Mouse (Mus musculus) CH12.LX (cell line): Measurements from ENCODE around the gene Gm48551. TPM values are rescaled to one million over a fixed set of nuclear protein-coding genes. Genes with fewer than 3 reads are reported as not detected.

Experiments used
- DNase-seq: peaks from one replicate; pipeline ENCODE4 v3.0.0-alpha.2; 2013; ENCODE audit errors: extremely low read depth
- H3K27ac ChIP-seq: 2 replicates; pipeline ENCODE4 v1.5.1; 2012; ENCODE audit warnings: low read depth, mild to moderate bottlenecking, control low read depth, moderate library complexity; ENCODE audit not compliant: insufficient read depth
- H3K27me3 ChIP-seq: replicated peaks from 2 replicates; pipeline ENCODE3; 2012; ENCODE audit warnings: inconsistent platforms
- H3K36me3 ChIP-seq, 2 experiments: replicated peaks in 1 of 2; 2 replicates each; pipeline versions ENCODE3 to v1.6.1; 2012; ENCODE audit warnings: inconsistent platforms in 1 of 2, low read length in 1 of 2, mild to moderate bottlenecking in 1 of 2, mixed read lengths in 1 of 2, moderate library complexity in 1 of 2; ENCODE audit not compliant: control insufficient read depth in 1 of 2, insufficient read depth in 1 of 2
- H3K4me1 ChIP-seq, 2 experiments: 2 replicates each; pipeline ENCODE4 v1.6.1; 2012; ENCODE audit warnings: inconsistent platforms in 1 of 2, moderate library complexity in 1 of 2; ENCODE audit not compliant: insufficient read depth in 2 of 2, control insufficient read depth in 1 of 2
- H3K4me2 ChIP-seq: 2 replicates; pipeline ENCODE4 v1.6.1; 2012; ENCODE audit warnings: low read depth, mild to moderate bottlenecking, control low read depth; ENCODE audit not compliant: poor library complexity, insufficient read depth, severe bottlenecking
- H3K4me3 ChIP-seq, 3 experiments: fragments of 150-350 bp in 1 of 3; sonication (generic) in 1 of 3; replicated peaks in 1 of 3; 2 replicates each; pipeline versions ENCODE3 to v1.5.1; 2011 to 2012; ENCODE audit warnings: low read depth in 2 of 3, low read length in 2 of 3, mild to moderate bottlenecking in 2 of 3, moderate library complexity in 2 of 3, control low read depth in 1 of 3, improper control_type of control experiment in 1 of 3, inconsistent platforms in 1 of 3, mixed read lengths in 1 of 3; ENCODE audit not compliant: poor library complexity in 1 of 3
- H3K79me2 ChIP-seq: replicated peaks from 2 replicates; pipeline ENCODE4 v1.6.1; 2012; ENCODE audit warnings: mild to moderate bottlenecking, moderate library complexity; ENCODE audit not compliant: control insufficient read depth, poor library complexity, insufficient read depth, severe bottlenecking; ENCODE audit errors: extremely low read depth
- H3K9ac ChIP-seq: 2 replicates; pipeline ENCODE4 v1.6.1; 2012; ENCODE audit warnings: low read depth, mild to moderate bottlenecking, control low read depth, moderate library complexity; ENCODE audit not compliant: insufficient read depth
- H3K9me3 ChIP-seq: replicated peaks from 2 replicates; pipeline ENCODE3; 2012; ENCODE audit warnings: low read length, inconsistent platforms, mixed read lengths
- BHLHE40 ChIP-seq: IDR thresholded peaks from 2 replicates; pipeline ENCODE4 v1.6.1; 2011; ENCODE audit warnings: mild to moderate bottlenecking, low read depth, low read length, improper control_type of control experiment
- CTCF ChIP-seq, 2 experiments: IDR thresholded peaks in 1 of 2; conservative IDR thresholded peaks in 1 of 2; 2 replicates each; pipeline ENCODE4 v1.5.1; 2011 to 2012; ENCODE audit warnings: low read depth in 2 of 2, low read length in 2 of 2, improper control_type of control experiment in 1 of 2, inconsistent platforms in 1 of 2, mild to moderate bottlenecking in 1 of 2, moderate library complexity in 1 of 2
- E2F4 ChIP-seq: IDR thresholded peaks from 2 replicates; pipeline ENCODE4 v1.6.1; 2011; ENCODE audit warnings: low read depth, low read length, improper control_type of control experiment; ENCODE audit not compliant: insufficient replicate concordance
- IRF4 ChIP-seq: IDR thresholded peaks from 2 replicates; pipeline ENCODE4 v1.6.1; 2014; ENCODE audit warnings: low read depth, mild to moderate bottlenecking, inconsistent platforms, low read length, improper control_type of control experiment
- JUN ChIP-seq: IDR thresholded peaks from 2 replicates; pipeline ENCODE4 v1.6.1; 2011; ENCODE audit warnings: low read depth, mild to moderate bottlenecking, low read length, improper control_type of control experiment, moderate library complexity; ENCODE audit not compliant: insufficient read depth
- JUND ChIP-seq: conservative IDR thresholded peaks from 2 replicates; pipeline ENCODE4 v1.6.1; 2011; ENCODE audit warnings: low read depth, low read length, improper control_type of control experiment
- MAX ChIP-seq: IDR thresholded peaks from 2 replicates; pipeline ENCODE4 v1.6.1; 2011; ENCODE audit warnings: low read length, improper control_type of control experiment
- MAZ ChIP-seq: IDR thresholded peaks from 2 replicates; pipeline ENCODE4 v1.6.1; 2012; ENCODE audit warnings: low read depth, mild to moderate bottlenecking, inconsistent platforms, low read length, improper control_type of control experiment, moderate library complexity
- MXI1 ChIP-seq: IDR thresholded peaks from 2 replicates; pipeline ENCODE4 v1.6.1; 2011; ENCODE audit warnings: mild to moderate bottlenecking, low read depth, low read length, improper control_type of control experiment
- MYC ChIP-seq: IDR thresholded peaks from 2 replicates; pipeline ENCODE4 v1.6.1; 2011; ENCODE audit warnings: low read depth, mild to moderate bottlenecking, improper control_type of control experiment, low read length
- NELFE ChIP-seq: IDR thresholded peaks from 2 replicates; pipeline ENCODE4 v1.6.1; 2011; ENCODE audit warnings: low read depth, low read length, improper control_type of control experiment
- PAX5 ChIP-seq: IDR thresholded peaks from 2 replicates; pipeline ENCODE4 v1.6.1; 2012; ENCODE audit warnings: low read length, inconsistent platforms, mixed read lengths
- POLR2A ChIP-seq: IDR thresholded peaks from 2 replicates; pipeline ENCODE4 v1.6.1; 2011; ENCODE audit warnings: low read depth, mild to moderate bottlenecking, improper control_type of control experiment, low read length
- POLR2AphosphoS2 ChIP-seq: IDR thresholded peaks from 2 replicates; pipeline ENCODE4 v1.6.1; 2011; ENCODE audit warnings: low read depth, low read length, improper control_type of control experiment
- RAD21 ChIP-seq: IDR thresholded peaks from 2 replicates; pipeline ENCODE4 v1.6.1; 2011; ENCODE audit warnings: low read depth, mild to moderate bottlenecking, low read length, improper control_type of control experiment, moderate library complexity
- SMC3 ChIP-seq: IDR thresholded peaks from 2 replicates; pipeline ENCODE4 v1.6.1; 2011; ENCODE audit warnings: low read depth, low read length, improper control_type of control experiment
- TCF12 ChIP-seq: IDR thresholded peaks from 2 replicates; pipeline ENCODE4 v1.6.1; 2014; ENCODE audit warnings: low read depth, mild to moderate bottlenecking, inconsistent platforms, low read length, improper control_type of control experiment
- USF2 ChIP-seq: conservative IDR thresholded peaks from 2 replicates; pipeline ENCODE4 v1.6.1; 2011; ENCODE audit warnings: low read depth, low read length, improper control_type of control experiment
- ZKSCAN1 ChIP-seq: IDR thresholded peaks from 2 replicates; pipeline ENCODE4 v1.6.1; 2012; ENCODE audit warnings: low read depth, inconsistent platforms, low read length, improper control_type of control experiment, borderline replicate concordance
- dilution Hi-C: fragments of 300-500 bp; cut with MboI; formaldehyde crosslinking; loops from 2 replicates; pipeline ENCODE4 v1.14.3; 2020; ENCODE audit warnings: low sequenced_read_pairs; ENCODE audit not compliant: extremely low pct_unique_long_range_greater_than_20kb, extremely low pct_ligation_motif_present
- in situ Hi-C: fragments of 300-500 bp; cut with MboI; formaldehyde crosslinking; loops from 3 replicates; pipeline ENCODE4 v1.14.3; 2019; ENCODE audit warnings: low sequenced_read_pairs, low pct_ligation_motif_present, low pct_unique_long_range_greater_than_20kb, mixed read lengths
- polyA plus RNA-seq: library from polyadenylated mRNA; unstranded; fragments of >175 nt; gene quantifications from 2 replicates; pipeline ENCODE4 v1.2.1, GENCODE M21; 2012; ENCODE audit warnings: low read depth; ENCODE audit not compliant: insufficient read length
- total RNA-seq, 2 experiments: library from RNA; depleted of rRNA; stranded (reverse); fragments of 300-350 nt in 1 of 2; fragments of >200 nt in 1 of 2; gene quantifications; 2 replicates each; pipeline ENCODE4 v1.2.3; 2012 to 2014

Gm48551 gene
- total and polyA plus RNA-seq, 3 experiments, result 1.0 to 3.4 (median 1.2) TPM

DNA sequence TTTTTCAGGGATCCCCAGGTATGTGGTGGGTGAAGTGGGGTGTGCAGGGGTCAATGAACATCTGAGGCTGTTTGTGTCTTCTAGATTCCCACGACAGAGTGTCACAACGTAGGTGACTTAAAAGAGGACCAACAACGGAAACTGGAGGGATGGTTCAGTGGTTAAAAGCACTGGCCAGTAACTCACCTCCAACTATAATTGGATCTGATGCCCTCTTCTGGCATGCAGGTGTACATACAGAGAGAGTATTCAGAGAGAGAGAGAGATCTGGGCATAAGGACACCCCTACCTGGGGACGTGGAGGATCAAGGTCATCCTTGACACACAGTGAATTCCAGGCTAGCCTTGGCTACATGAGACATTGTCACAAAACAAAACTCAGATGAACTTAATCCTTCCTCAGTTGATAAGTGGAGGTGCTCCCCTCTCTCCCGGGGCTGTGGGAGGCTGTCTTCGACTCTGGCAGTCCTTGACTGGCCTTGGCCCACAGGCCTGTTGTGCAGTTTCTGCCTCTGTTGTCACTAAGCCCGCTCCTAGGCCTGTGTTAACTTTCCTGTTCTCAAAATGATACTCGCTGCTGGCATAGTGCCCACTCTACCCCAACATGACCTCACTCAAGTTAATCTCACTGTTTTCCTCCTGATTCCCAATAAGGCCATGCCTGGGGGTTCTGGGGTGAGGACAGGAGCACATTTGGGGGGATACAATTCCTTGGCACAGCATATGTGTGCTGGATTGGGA lies 39.7 kb upstream of the Gm48551 start:
- dilution Hi-C loops, result no loop called here
- TF ChIP-seq MXI1, result no peak
- TF ChIP-seq POLR2A, result no peak
- no peak for TF ChIP-seq IRF4
- TF ChIP-seq MYC, result no peak
- TF ChIP-seq CTCF (conservative IDR thresholded peaks at IDR 0.05 in 1 of 2, IDR thresholded peaks at IDR 0.05 in 1 of 2; ENCODE audit: low read depth in 2 of 2, low read length in 2 of 2), result peak; percentile 13 to 63; a peak in 2 of 4 replicates
- TF ChIP-seq E2F4, result no peak
- TF ChIP-seq SMC3, result peak; percentile 43; the same call in 1 of the 2 replicates
- no peak for TF ChIP-seq USF2
- TF ChIP-seq POLR2AphosphoS2, result no peak
- TF ChIP-seq PAX5, result no peak
- no peak for TF ChIP-seq BHLHE40
- peak; percentile 18; the same call in 1 of the 2 replicates for TF ChIP-seq RAD21
- Histone ChIP-seq H3K27ac (no peak overlapping the region), H3K4me2 (no peak overlapping the region), H3K9me3 (no peaks in the 10 kb centered on the region), H3K36me3 (peaks cover 20 to 37% of the 10 kb centered on the region in 2 experiments), H3K79me2 (no peaks in the 10 kb centered on the region), H3K4me3 (no peak overlapping the region), H3K4me1 (peaks cover 2 to 34% of the 10 kb centered on the region in 2 experiments; a peak in 2 of 4 replicates), H3K27me3 (peaks cover 24% of the 10 kb centered on the region), H3K9ac (no peak overlapping the region)
- no peak for DNase-seq
- in situ Hi-C loops, result loop anchor here (5.0 kb wide), 1 partner anchor 52 kb away; the partner anchor contains the start of genes Pip5k1c and Tjp3

- no peak for DNase-seq
- H3K9ac ChIP-seq, result no peak overlapping the region
- TF ChIP-seq JUND, result no peak
- TF ChIP-seq TCF12, result no peak
- no peak for TF ChIP-seq E2F4
- no peak for TF ChIP-seq MAX
- no peak for TF ChIP-seq NELFE
- no peak for TF ChIP-seq BHLHE40
- no peak for TF ChIP-seq ZKSCAN1
- TF ChIP-seq JUN, result no peak
- TF ChIP-seq MAZ, result no peak
- no peak overlapping the region for H3K4me2 ChIP-seq
- peaks cover 20 to 37% of the 10 kb centered on the region in 2 experiments for H3K36me3 ChIP-seq
- H3K27ac ChIP-seq, result no peak overlapping the region
- dilution Hi-C loops (no loop called here), in situ Hi-C loops (no loop called here)
- H3K4me1 ChIP-seq, result peaks cover 2 to 37% of the 10 kb centered on the region in 2 experiments; a peak in 2 of 4 replicates
- H3K27me3 ChIP-seq, result peaks cover 24% of the 10 kb centered on the region
- no peaks in the 10 kb centered on the region for H3K79me2 ChIP-seq
- no peak overlapping the region for H3K4me3 ChIP-seq
- H3K9me3 ChIP-seq, result no peaks in the 10 kb centered on the region
Measured at GRCm38 (mm10) chr10:81345162-81345534, 39.1 kb upstream of the Gm48551 start.
